9 mouse cellular contexts compared by ENCODE assay signal in the genomic region with DNA sequence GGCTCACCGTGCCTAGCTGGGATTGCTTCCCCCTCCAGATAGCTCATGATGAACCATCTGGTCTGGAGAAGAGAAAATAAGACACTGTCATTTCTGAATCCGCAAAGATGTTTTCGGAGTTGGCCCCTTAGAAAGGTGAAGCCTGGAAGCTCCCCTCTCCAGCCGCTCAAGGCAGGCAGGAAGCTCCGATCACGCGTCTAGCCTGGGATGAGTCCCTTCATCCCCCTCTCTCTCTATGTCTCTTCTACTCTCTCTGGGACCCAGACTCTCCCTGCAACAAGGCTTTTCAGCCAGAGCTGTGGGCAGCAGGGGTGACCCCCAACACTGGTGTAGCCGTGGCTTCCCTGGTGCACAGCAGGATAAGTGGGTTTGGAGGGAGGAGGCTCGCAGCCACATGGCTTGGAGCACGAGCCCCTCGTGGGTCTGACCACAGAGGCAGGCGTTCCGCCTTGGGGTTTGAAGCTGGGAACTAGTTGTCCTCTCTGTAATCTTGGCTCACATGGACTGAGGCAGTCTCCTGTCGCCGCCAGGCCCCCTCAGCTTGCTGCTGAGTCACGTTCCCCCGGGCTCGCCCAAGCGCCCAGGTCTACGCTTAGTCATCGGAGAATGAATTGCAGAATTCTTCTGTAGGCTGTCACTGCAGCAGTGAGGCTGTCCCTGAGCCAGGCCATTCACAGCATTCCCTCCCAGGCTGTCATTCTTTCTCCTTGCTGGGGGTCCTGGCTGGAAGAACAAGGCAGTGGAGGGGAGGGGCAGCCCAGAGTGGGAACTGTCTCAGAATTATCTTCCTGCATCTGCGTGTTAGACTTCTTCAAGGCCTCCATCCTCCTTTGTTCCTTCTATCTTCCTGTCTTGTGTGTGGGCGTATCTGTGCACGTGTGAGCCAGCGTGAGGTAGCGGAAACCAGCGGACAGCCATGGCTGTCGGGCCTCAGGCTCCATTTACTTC. TPM values are rescaled to one million over a fixed set of nuclear protein-coding genes. Genes with fewer than 3 reads are reported as not detected.
A peak's percentile ranks its signal among the peaks of the same experiment; 100 is the strongest.
DNase-seq lines count a peak whose midpoint lies in the region; ATAC-seq and TF ChIP-seq lines count a peak whose summit lies in the region.
"Had no signal": no experiment of that assay in that cellular context is flagged by ENCODE, and none has a peak within 500 bp of the region (broad histone marks: within the 10 kb centered on the region; RNA-seq: fewer than 3 reads in every experiment).

No protein-coding gene starts in this region.

- DNase-seq in hindbrain, embryonic 10.5 days (ENCODE audit: low spot score), result no peak
- peak; percentile 71 for DNase-seq in c-Kit-positive CD71-positive TER-119-negative erythroid progenitor cells, embryonic 14.5 days (ENCODE audit: low read depth)
- peak; percentile 99 for DNase-seq in heart, adult 11 months
- peak; percentile 32 to 39 for DNase-seq in layer of hippocampus, postnatal 14 days (ENCODE audit: low spot score in 2 of 2)
- peak; percentile 55 for DNase-seq in yolk sac, embryonic 10.5 days (ENCODE audit: low spot score)

- TF ChIP-seq CTCF in ES-Bruce4 (IDR thresholded peaks at IDR 0.05; ENCODE audit: low read depth, low read length), result no peak

- no peaks in the 10 kb centered on the region for H3K36me3 ChIP-seq in hindbrain, embryonic 10.5 days
- no peaks in the 10 kb centered on the region for H3K36me3 ChIP-seq in hindbrain, embryonic 16.5 days (ENCODE audit: control insufficient read depth, insufficient read depth, low read length)
- no peaks in the 10 kb centered on the region for H3K36me3 ChIP-seq in ES-Bruce4 (ENCODE audit: control insufficient read depth, insufficient read depth, low read length, poor library complexity, severe bottlenecking)
- H3K36me3 ChIP-seq in myocyte (ENCODE audit: control insufficient read depth, insufficient read depth), result no peaks in the 10 kb centered on the region

- TF ChIP-seq POLR2A in ES-Bruce4 (IDR thresholded peaks at IDR 0.05; ENCODE audit: insufficient read depth, low read length) (no peak), myocyte (IDR thresholded peaks at IDR 0.05; ENCODE audit: insufficient read length, low read depth) (peak; percentile 39)

- peak overlapping the region; percentile 71 for H3K27ac ChIP-seq in hindbrain, embryonic 10.5 days
- H3K27ac ChIP-seq in hindbrain, embryonic 16.5 days (ENCODE audit: low read depth, low read length), result no peak overlapping the region
- no peak overlapping the region for H3K27ac ChIP-seq in ES-Bruce4 (ENCODE audit: insufficient read depth, low read length)

- peaks cover 16% of the 10 kb centered on the region for H3K4me1 ChIP-seq in hindbrain, embryonic 10.5 days (replicated peaks)
- no peaks in the 10 kb centered on the region for H3K4me1 ChIP-seq in hindbrain, embryonic 16.5 days (ENCODE audit: control insufficient read depth, insufficient read depth, low read depth, low read length)
- peaks cover 2% of the 10 kb centered on the region for H3K4me1 ChIP-seq in ES-Bruce4 (ENCODE audit: control insufficient read depth, insufficient read depth, low read length)

- no peak overlapping the region for H3ac ChIP-seq in myocyte (ENCODE audit: control insufficient read depth, insufficient read length)

- no peak overlapping the region for H3K9ac ChIP-seq in hindbrain, embryonic 16.5 days (ENCODE audit: low read depth, low read length)
- no peak overlapping the region for H3K9ac ChIP-seq in ES-Bruce4 (ENCODE audit: low read depth, poor library complexity, severe bottlenecking)

- ATAC-seq in hindbrain, embryonic 16.5 days, result no peak

- no peaks in the 10 kb centered on the region for H3K79me2 ChIP-seq in myocyte (ENCODE audit: control insufficient read depth, insufficient read depth)

- no peaks in the 10 kb centered on the region for H3K27me3 ChIP-seq in hindbrain, embryonic 10.5 days (ENCODE audit: insufficient read depth, poor library complexity, severe bottlenecking)
- no peaks in the 10 kb centered on the region for H3K27me3 ChIP-seq in hindbrain, embryonic 16.5 days (replicated peaks; ENCODE audit: control insufficient read depth, insufficient read depth, low read length)
- H3K27me3 ChIP-seq in ES-Bruce4 (ENCODE audit: control insufficient read depth, insufficient read depth, low read length, poor library complexity, severe bottlenecking), result no peaks in the 10 kb centered on the region
- no peaks in the 10 kb centered on the region for H3K27me3 ChIP-seq in myocyte (ENCODE audit: control insufficient read depth, insufficient read depth, insufficient read length)

- no peak overlapping the region; the same call in 1 of the 2 replicates for H3K4me2 ChIP-seq in hindbrain, embryonic 16.5 days (ENCODE audit: low read length)
- H3K4me2 ChIP-seq in myocyte (ENCODE audit: low read depth), result peak overlapping the region; percentile 88

- 0 out of 2 replicates have a peak, but pooled peaks have one; percentile 30 for TF ChIP-seq EP300 in ES-Bruce4 (IDR thresholded peaks at IDR 0.05; ENCODE audit: insufficient read depth, low read depth, low read length)

- no peaks in the 10 kb centered on the region for H3K9me3 ChIP-seq in hindbrain, embryonic 10.5 days
- no peaks in the 10 kb centered on the region for H3K9me3 ChIP-seq in hindbrain, embryonic 16.5 days (ENCODE audit: control insufficient read depth, low read length)
- no peaks in the 10 kb centered on the region for H3K9me3 ChIP-seq in ES-Bruce4 (replicated peaks; ENCODE audit: control insufficient read depth, insufficient read depth, low read length, poor library complexity, severe bottlenecking)

- WGBS in hindbrain, embryonic 10.5 days, result 67% methylated on average over 28 of the region's 28 CpGs
- 60% methylated on average over 28 of the region's 28 CpGs for WGBS in hindbrain, embryonic 16.5 days

- H3K4me3 ChIP-seq in hindbrain, embryonic 10.5 days, result no peak overlapping the region
- H3K4me3 ChIP-seq in hindbrain, embryonic 16.5 days (ENCODE audit: low read length), result no peak overlapping the region
- peak overlapping the region; percentile 24; the same call in 1 of the 2 replicates for H3K4me3 ChIP-seq in ES-Bruce4 (ENCODE audit: low read depth, low read length)
- peak overlapping the region; percentile 7 for H3K4me3 ChIP-seq in myocyte

TF ChIP-seq in myocyte, 11 proteins besides CTCF, POLR2A, EP300 and RAD21:
- peak; percentile 29 for TF ChIP-seq POLR2AphosphoS2 (IDR thresholded peaks at IDR 0.05; ENCODE audit: insufficient read length, low read depth)
- TF ChIP-seq MAX (IDR thresholded peaks at IDR 0.05; ENCODE audit: low read depth), result no peak
- no peak for TF ChIP-seq REST (IDR thresholded peaks at IDR 0.05; ENCODE audit: insufficient read depth, insufficient read length)
- TF ChIP-seq E2F4 (IDR thresholded peaks at IDR 0.05; ENCODE audit: insufficient read depth), result no peak
- no peak for TF ChIP-seq CEBPB (IDR thresholded peaks at IDR 0.05; ENCODE audit: insufficient read depth, poor library complexity, severe bottlenecking)
- TF ChIP-seq TCF12 (IDR thresholded peaks at IDR 0.05; ENCODE audit: insufficient read depth, poor library complexity, severe bottlenecking), result no peak
- no peak for TF ChIP-seq TCF3 (IDR thresholded peaks at IDR 0.05; ENCODE audit: insufficient read length, low read depth)
- no peak for TF ChIP-seq MYOG (IDR thresholded peaks at IDR 0.05; ENCODE audit: control insufficient read depth in 1 of 3, insufficient read depth in 1 of 3, insufficient read length in 2 of 3, low read depth in 2 of 3)
- peak in 1 of 3 experiments; percentile 0 for TF ChIP-seq MYOD1 (IDR thresholded peaks at IDR 0.05; ENCODE audit: control insufficient read depth in 1 of 3, insufficient read length in 2 of 3, low read depth in 2 of 3)
- no peak for TF ChIP-seq SRF (IDR thresholded peaks at IDR 0.05; ENCODE audit: control insufficient read depth, insufficient read length, low read depth)
- TF ChIP-seq USF1 (IDR thresholded peaks at IDR 0.05; ENCODE audit: low read depth), result peak; percentile 69

RNA-seq across cellular contexts. Expression of a gene that starts 13.2 kb away (rescaled TPM):
- 5.2 and 5.4 TPM in 2 replicates for polyA plus RNA-seq in hindbrain, embryonic 10.5 days (2016; fragmentation: Nextera tagmentation; extraction: Ambion mirVana)
- polyA plus RNA-seq in hindbrain, embryonic 16.5 days (2015; fragmentation: Nextera tagmentation; extraction: Ambion mirVana), result 1.8 and 2.3 TPM in 2 replicates
- 15.2 and 16.1 TPM in 2 replicates for polyA plus RNA-seq in ES-Bruce4 (2011; ENCODE audit: insufficient read depth, insufficient read length, low read depth, missing spikeins)
- total RNA-seq in layer of hippocampus, postnatal 14 days (2021), result 1 to 10 TPM; 5.2 to 5.9 TPM
- 5.9 TPM for polyA plus RNA-seq in myocyte (2012; fragmentation: generic; extraction: Trizol)

RNA-seq across cellular contexts. Expression of a gene that starts 30.8 kb away (rescaled TPM):
- not detected in 2 replicates for polyA plus RNA-seq in hindbrain, embryonic 10.5 days (2016; fragmentation: Nextera tagmentation; extraction: Ambion mirVana)
- polyA plus RNA-seq in hindbrain, embryonic 16.5 days (2015; fragmentation: Nextera tagmentation; extraction: Ambion mirVana), result 0.14 TPM in 1 of 2 replicates, not detected in the other
- 32.8 and 33.4 TPM in 2 replicates for polyA plus RNA-seq in ES-Bruce4 (2011; ENCODE audit: insufficient read depth, insufficient read length, low read depth, missing spikeins)
- 1 to 10 TPM in 1 of 2 experiments, under 1 TPM in 1; 0.91 to 1.3 TPM for total RNA-seq in layer of hippocampus, postnatal 14 days (2021)
- 17.6 TPM for polyA plus RNA-seq in myocyte (2012; fragmentation: generic; extraction: Trizol)
- polyA plus RNA-seq: neural tube, embryonic 11.5 days had no signal

RNA-seq across cellular contexts. Expression of a gene that starts 46.3 kb away (rescaled TPM):
- polyA plus RNA-seq in hindbrain, embryonic 10.5 days (2016; fragmentation: Nextera tagmentation; extraction: Ambion mirVana), result not detected in 2 replicates
- not detected in 2 replicates for polyA plus RNA-seq in hindbrain, embryonic 16.5 days (2015; fragmentation: Nextera tagmentation; extraction: Ambion mirVana)
- polyA plus RNA-seq in ES-Bruce4 (2011; ENCODE audit: insufficient read depth, insufficient read length, low read depth, missing spikeins), result not detected in 2 replicates
- total RNA-seq in layer of hippocampus, postnatal 14 days (2021), result not detected
- not detected for polyA plus RNA-seq in myocyte (2012; fragmentation: generic; extraction: Trizol)
- polyA plus RNA-seq: neural tube, embryonic 11.5 days had no signal

RNA-seq across cellular contexts. Expression of a gene that starts 56.9 kb away (rescaled TPM):
- polyA plus RNA-seq in hindbrain, embryonic 10.5 days (2016; fragmentation: Nextera tagmentation; extraction: Ambion mirVana), result 200 and 232 TPM in 2 replicates
- polyA plus RNA-seq in hindbrain, embryonic 16.5 days (2015; fragmentation: Nextera tagmentation; extraction: Ambion mirVana), result 242 and 260 TPM in 2 replicates
- polyA plus RNA-seq in ES-Bruce4 (2011; ENCODE audit: insufficient read depth, insufficient read length, low read depth, missing spikeins) (68.6 and 78.9 TPM in 2 replicates), myocyte (2012; fragmentation: generic; extraction: Trizol) (172 TPM)
- 100 to 1,000 TPM; 231 to 235 TPM for total RNA-seq in layer of hippocampus, postnatal 14 days (2021)

Comparison
In these comparisons a context has a peak if more than half of its experiments do, and no peak if none do; other contexts are left out.
1. H3K4me3 ChIP-seq: peak in ES-Bruce4 (single experiment) and myocyte (single experiment); none in hindbrain, embryonic 10.5 days (single experiment) and hindbrain, embryonic 16.5 days (single experiment).
2. RNA of a gene that starts 30.8 kb away (polyA plus RNA-seq): 32.8 to 33.4 TPM in ES-Bruce4 and 17.6 TPM in myocyte (single experiment); 0.14 TPM in hindbrain, embryonic 16.5 days and not detected in hindbrain, embryonic 10.5 days; every median in the first group is over 10 times any median in the second.